Mouse (Mus musculus): ENCODE data around the gene Txlng. TPM values are rescaled to one million over a fixed set of nuclear protein-coding genes. Genes with fewer than 3 reads are reported as not detected.
"Not testable (repeated sequence)": the region's sequence is repeated elsewhere in the genome, so short reads cannot be mapped to it uniquely, and the experiment has no call there.

Txlng gene
- polyA plus RNA-seq, 1 experiment, result 4.5 TPM

DNA sequence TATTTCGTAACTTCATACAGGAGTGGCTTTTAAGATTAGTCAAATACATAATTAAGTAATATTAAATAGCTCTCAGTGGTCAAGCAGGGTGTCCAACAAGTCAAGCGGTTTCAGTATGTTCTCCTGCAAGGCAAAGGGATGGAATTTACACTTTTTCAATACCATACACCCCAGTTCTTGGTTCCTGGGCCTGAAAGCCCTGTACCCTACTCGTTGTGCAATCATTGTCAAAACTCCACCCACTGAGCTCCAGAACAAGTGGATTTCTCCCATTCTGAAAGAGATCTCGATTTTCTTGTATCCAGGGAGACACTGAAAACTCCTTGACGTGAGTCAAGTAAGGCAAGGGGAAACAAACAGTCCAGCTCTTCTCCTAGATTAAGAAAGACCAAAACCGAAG is 1.2 kb downstream of the Txlng start:
- TF ChIP-seq POLR2A (IDR thresholded peaks at IDR 0.05; ENCODE audit: low read depth, low read length) (no peak), CTCF (conservative IDR thresholded peaks at IDR 0.05; ENCODE audit: insufficient read depth, insufficient read length, low read depth, low read length) (no peak)
- Histone ChIP-seq H3K4me1 (ENCODE audit: control insufficient read depth, insufficient read depth, low read length) (no peaks in the 10 kb centered on the region), H3K36me3 (ENCODE audit: control insufficient read depth, insufficient read depth, low read length) (no peaks in the 10 kb centered on the region), H3K4me3 (ENCODE audit: insufficient read depth, low read depth, low read length) (no peak overlapping the region), H3K27me3 (replicated peaks; ENCODE audit: control insufficient read depth, insufficient read depth, low read length) (no peaks in the 10 kb centered on the region), H3K27ac (ENCODE audit: insufficient read depth, low read depth, low read length) (no peak overlapping the region)
- peak; percentile 6 for DNase-seq
- 29% methylated on average over 6 of the region's 6 CpGs for WGBS

- TF ChIP-seq CTCF (conservative IDR thresholded peaks at IDR 0.05; ENCODE audit: insufficient read depth, insufficient read length, low read depth, low read length) (0 out of 2 replicates have a peak, but pooled peaks have one; percentile 21), POLR2A (IDR thresholded peaks at IDR 0.05; ENCODE audit: low read depth, low read length) (no peak)
- H3K4me1 ChIP-seq (ENCODE audit: control insufficient read depth, insufficient read depth, low read length), result no peaks in the 10 kb centered on the region
- no peak overlapping the region for H3K27ac ChIP-seq (ENCODE audit: insufficient read depth, low read depth, low read length)
- H3K36me3 ChIP-seq (ENCODE audit: control insufficient read depth, insufficient read depth, low read length), result no peaks in the 10 kb centered on the region
- peak; percentile 44 for DNase-seq
- H3K4me3 ChIP-seq (ENCODE audit: insufficient read depth, low read depth, low read length), result no peak overlapping the region
- H3K27me3 ChIP-seq (replicated peaks; ENCODE audit: control insufficient read depth, insufficient read depth, low read length), result no peaks in the 10 kb centered on the region
Measured at GRCm38 (mm10) chrX:162800371-162800770, 28.9 kb downstream of the Txlng start.

DNA sequence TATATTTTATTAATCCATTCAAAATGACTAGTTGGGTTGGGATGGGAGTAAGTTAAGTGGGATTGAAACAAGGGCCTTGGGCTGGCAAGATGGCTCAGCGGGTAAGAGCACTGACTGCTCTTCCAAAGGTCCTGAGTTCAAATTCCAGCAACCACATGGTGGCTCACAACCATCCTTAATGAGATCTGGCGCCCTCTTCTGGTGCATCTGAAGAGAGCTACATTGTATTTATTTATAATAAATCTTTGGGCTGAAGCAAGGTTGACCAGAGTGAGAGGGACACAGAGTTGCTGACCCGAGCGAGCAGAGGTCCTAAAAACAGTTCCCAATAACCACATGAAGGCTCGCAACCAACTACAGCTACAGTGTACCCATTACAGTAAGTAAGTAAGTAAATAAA is 37.9 kb downstream of the Txlng start:
- WGBS, result 86% methylated on average over 5 of the region's 5 CpGs
- H3K36me3 ChIP-seq (ENCODE audit: control insufficient read depth, insufficient read depth, low read length); H3K4me1 ChIP-seq (ENCODE audit: control insufficient read depth, insufficient read depth, low read length); H3K4me3 ChIP-seq (ENCODE audit: insufficient read depth, low read depth, low read length); H3K27ac ChIP-seq (ENCODE audit: insufficient read depth, low read depth, low read length); H3K27me3 ChIP-seq (replicated peaks; ENCODE audit: control insufficient read depth, insufficient read depth, low read length): not testable (repeated sequence)
- DNase-seq, result peak; percentile 4

DNA sequence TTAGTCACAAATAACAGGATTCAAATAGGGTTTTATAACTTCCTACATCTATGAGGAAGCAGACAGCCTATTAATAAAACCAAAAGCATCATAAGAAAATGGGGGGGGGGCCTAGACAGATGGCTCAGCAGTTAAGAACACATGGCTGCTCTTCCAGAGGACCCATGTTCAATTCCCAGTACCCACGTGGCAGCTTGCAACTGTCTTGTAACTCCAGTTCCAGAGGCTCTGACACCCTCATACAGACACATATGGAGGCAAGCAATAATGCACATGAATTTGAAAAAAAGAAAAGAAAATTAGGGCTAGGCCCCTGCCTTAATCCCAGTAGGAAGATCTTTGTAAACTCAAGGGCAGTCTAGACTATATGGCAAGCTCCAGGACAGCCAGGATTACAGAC is 40.9 kb downstream of the Txlng start:
- DNase-seq, result no peak
- Histone ChIP-seq H3K4me1 (ENCODE audit: control insufficient read depth, insufficient read depth, low read length) (no peaks in the 10 kb centered on the region), H3K36me3 (ENCODE audit: control insufficient read depth, insufficient read depth, low read length) (no peaks in the 10 kb centered on the region; the same call in none of the 2 replicates), H3K4me3 (ENCODE audit: insufficient read depth, low read depth, low read length) (no peak overlapping the region), H3K27ac (ENCODE audit: insufficient read depth, low read depth, low read length) (no peak overlapping the region), H3K27me3 (replicated peaks; ENCODE audit: control insufficient read depth, insufficient read depth, low read length) (no peaks in the 10 kb centered on the region)
- 67% methylated on average over 1 of the region's 1 CpGs for WGBS
- TF ChIP-seq CTCF (conservative IDR thresholded peaks at IDR 0.05; ENCODE audit: insufficient read depth, insufficient read length, low read depth, low read length), result no peak
- TF ChIP-seq POLR2A (IDR thresholded peaks at IDR 0.05; ENCODE audit: low read depth, low read length), result no peak

GRCm38 (mm10) chrX:162770726-162771125 is 58.5 kb downstream of the Txlng start:
- Histone ChIP-seq H3K27me3 (replicated peaks; ENCODE audit: control insufficient read depth, insufficient read depth, low read length) (no peaks in the 10 kb centered on the region), H3K27ac (ENCODE audit: insufficient read depth, low read depth, low read length) (no peak overlapping the region), H3K4me3 (ENCODE audit: insufficient read depth, low read depth, low read length) (no peak overlapping the region), H3K4me1 (ENCODE audit: control insufficient read depth, insufficient read depth, low read length) (no peaks in the 10 kb centered on the region), H3K36me3 (ENCODE audit: control insufficient read depth, insufficient read depth, low read length) (peaks cover 1% of the 10 kb centered on the region; the same call in 1 of the 2 replicates)
- TF ChIP-seq CTCF (conservative IDR thresholded peaks at IDR 0.05; ENCODE audit: insufficient read depth, insufficient read length, low read depth, low read length), result no peak
- no peak for TF ChIP-seq POLR2A (IDR thresholded peaks at IDR 0.05; ENCODE audit: low read depth, low read length)
- no peak for DNase-seq
- 87% methylated on average over 1 of the region's 1 CpGs for WGBS

DNA sequence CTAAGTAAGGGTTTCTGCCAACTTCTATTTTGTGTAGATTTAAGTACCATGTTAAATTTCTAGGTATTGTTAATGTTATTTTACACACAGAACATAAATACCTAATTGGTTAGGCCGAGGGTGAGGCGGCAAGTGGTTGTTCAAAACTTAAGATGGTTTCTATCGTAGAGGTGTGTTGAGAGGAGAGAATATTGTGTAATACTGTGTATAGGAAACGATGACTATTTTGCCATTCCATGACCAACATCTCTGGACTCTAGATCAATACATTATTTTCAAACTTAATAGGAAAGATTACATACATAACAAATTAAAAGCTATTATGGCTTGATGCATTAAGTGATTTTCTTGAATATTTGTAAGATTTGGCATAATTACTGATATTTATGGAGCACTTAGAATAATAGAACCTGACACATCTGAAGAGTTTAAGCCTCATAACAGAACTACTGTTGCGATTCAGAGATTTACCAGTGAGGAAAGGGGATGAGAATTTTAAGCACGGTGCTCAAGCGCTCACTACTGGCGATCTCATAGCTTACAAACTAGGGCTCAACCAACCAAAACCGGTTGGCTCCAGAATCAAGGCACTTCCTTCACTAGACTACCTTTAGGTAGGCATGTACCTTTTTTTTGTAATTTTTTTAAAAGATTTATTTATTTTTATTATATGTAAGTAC is 67.4 kb downstream of the Txlng start:
- DNase-seq, result peak; percentile 21
- Histone ChIP-seq H3K27me3 (replicated peaks; ENCODE audit: control insufficient read depth, insufficient read depth, low read length) (no peaks in the 10 kb centered on the region), H3K36me3 (ENCODE audit: control insufficient read depth, insufficient read depth, low read length) (no peaks in the 10 kb centered on the region), H3K27ac (ENCODE audit: insufficient read depth, low read depth, low read length) (no peak overlapping the region), H3K4me1 (ENCODE audit: control insufficient read depth, insufficient read depth, low read length) (no peaks in the 10 kb centered on the region; the same call in 1 of the 2 replicates), H3K4me3 (ENCODE audit: insufficient read depth, low read depth, low read length) (peak overlapping the region; percentile 90)
- no peak for TF ChIP-seq CTCF (conservative IDR thresholded peaks at IDR 0.05; ENCODE audit: insufficient read depth, insufficient read length, low read depth, low read length)
- no peak for TF ChIP-seq POLR2A (IDR thresholded peaks at IDR 0.05; ENCODE audit: low read depth, low read length)
- WGBS, result 16% methylated on average over 9 of the region's 9 CpGs

- no peaks in the 10 kb centered on the region for H3K36me3 ChIP-seq (ENCODE audit: control insufficient read depth, insufficient read depth, low read length)
- WGBS, result under 1% methylated on average over 31 of the region's 50 CpGs
- peak overlapping the region; percentile 90 for H3K4me3 ChIP-seq (ENCODE audit: insufficient read depth, low read depth, low read length)
- H3K4me1 ChIP-seq (ENCODE audit: control insufficient read depth, insufficient read depth, low read length), result no peaks in the 10 kb centered on the region; the same call in 1 of the 2 replicates
- peak overlapping the region; percentile 59; the same call in 1 of the 2 replicates for H3K27ac ChIP-seq (ENCODE audit: insufficient read depth, low read depth, low read length)
- DNase-seq, result peak; percentile 19
- TF ChIP-seq CTCF (conservative IDR thresholded peaks at IDR 0.05; ENCODE audit: insufficient read depth, insufficient read length, low read depth, low read length) (no peak), POLR2A (IDR thresholded peaks at IDR 0.05; ENCODE audit: low read depth, low read length) (no peak)
- H3K27me3 ChIP-seq (replicated peaks; ENCODE audit: control insufficient read depth, insufficient read depth, low read length), result no peaks in the 10 kb centered on the region
Measured at GRCm38 (mm10) chrX:162760958-162761515, 68.2 kb downstream of the Txlng start.
